Mouse (Mus musculus): Measurements from ENCODE around the gene Nkapd1.

Nkapd1 gene

GRCm38 (mm10) chr9:50602055-50602845, 15.0 kb downstream of the Nkapd1 start:
- DNase-seq (ENCODE audit: low spot score in 2 of 2) = no peak

- DNase-seq (ENCODE audit: low spot score in 2 of 2) = no peak
Measured at GRCm38 (mm10) chr9:50601536-50601935, 15.7 kb downstream of the Nkapd1 start.

DNA sequence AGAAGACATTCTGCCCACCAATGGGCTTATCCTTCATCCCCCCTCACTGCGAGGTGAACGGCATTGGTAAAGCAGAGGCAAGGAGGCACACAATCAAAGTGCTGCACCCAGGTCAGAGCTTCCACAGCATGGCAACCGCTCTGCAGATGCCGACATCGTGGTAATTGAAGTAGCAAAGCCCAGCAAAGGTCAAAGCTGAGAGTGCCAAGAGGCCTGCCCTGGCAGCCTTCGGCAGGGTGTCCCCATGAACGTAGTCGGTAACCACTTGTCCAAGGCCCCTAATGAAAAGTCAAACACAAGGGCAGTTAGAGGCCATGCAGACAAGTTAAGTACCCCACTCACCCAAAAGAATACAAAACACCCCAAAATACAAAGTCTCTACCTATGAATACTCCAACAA, 20.3 kb downstream of the Nkapd1 start:
- DNase-seq (ENCODE audit: low spot score in 2 of 2) = no peak

GRCm38 (mm10) chr9:50594794-50595417, 22.4 kb downstream of the Nkapd1 start:
- no peak for DNase-seq (ENCODE audit: low spot score in 2 of 2)

DNA sequence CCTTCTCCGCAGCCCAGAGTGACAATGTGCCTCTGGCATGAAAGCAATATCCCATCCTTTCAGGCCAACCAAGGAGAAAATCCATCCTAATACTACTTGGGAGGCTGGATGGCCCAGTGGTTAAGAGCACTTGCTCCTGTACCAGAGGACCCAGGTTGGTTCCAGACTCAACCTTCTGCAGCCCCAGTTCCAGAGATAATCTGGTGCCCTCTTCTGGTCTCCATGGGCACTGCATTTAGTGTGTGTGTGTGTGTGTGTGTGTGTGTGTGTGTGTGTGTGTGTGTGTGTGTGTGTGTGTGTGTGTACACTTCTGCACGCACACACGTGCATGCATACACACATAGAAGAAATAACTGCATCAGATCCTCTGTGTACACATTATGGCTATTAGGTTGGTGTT, 23.7 kb downstream of the Nkapd1 start:
- DNase-seq (ENCODE audit: low spot score in 2 of 2) = no peak

- no peak for DNase-seq (ENCODE audit: low spot score in 2 of 2)
Measured at GRCm38 (mm10) chr9:50592955-50593354, 24.3 kb downstream of the Nkapd1 start.

DNA sequence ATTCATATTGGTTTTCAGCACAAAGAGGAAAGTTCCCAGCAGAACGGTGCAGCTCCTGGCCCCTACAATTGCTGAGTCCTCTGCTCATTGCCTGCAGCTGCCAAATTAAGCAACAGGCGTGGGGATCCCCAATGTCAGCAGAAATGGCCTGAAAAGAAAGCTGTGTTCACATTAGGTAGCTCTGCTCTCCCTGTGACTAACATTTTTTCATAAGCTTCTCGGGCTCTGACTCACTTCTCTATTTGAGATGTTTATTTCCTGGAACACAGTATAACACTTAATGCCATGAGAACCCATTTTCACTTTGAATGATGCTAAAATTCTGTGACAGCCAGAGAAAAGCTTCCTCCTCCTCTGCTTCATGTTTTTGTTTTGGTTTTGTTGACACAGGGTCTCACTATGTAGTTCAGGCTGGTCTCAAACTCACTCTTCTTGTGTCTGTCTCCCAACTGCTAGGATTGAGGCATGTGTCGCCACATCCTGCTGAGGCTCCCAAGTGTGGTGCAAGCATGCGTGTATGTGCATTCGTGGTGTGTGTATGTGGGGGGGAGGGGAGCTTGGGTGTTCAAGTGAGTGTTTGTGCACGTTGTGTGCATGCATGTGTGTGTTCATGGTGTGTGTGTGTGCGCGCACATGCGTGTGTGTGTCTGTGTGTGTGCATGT, 26.3 kb downstream of the Nkapd1 start:
- no peak for DNase-seq (ENCODE audit: low spot score in 2 of 2)

- no peak for DNase-seq (ENCODE audit: low spot score in 2 of 2)
Measured at GRCm38 (mm10) chr9:50586955-50587354, 30.3 kb downstream of the Nkapd1 start.

- no peak for DNase-seq (ENCODE audit: low spot score in 2 of 2)
Measured at GRCm38 (mm10) chr9:50585145-50585818, 32.0 kb downstream of the Nkapd1 start.

GRCm38 (mm10) chr9:50580370-50580769, 36.9 kb downstream of the Nkapd1 start:
- no peak for DNase-seq (ENCODE audit: low spot score in 2 of 2)

DNA sequence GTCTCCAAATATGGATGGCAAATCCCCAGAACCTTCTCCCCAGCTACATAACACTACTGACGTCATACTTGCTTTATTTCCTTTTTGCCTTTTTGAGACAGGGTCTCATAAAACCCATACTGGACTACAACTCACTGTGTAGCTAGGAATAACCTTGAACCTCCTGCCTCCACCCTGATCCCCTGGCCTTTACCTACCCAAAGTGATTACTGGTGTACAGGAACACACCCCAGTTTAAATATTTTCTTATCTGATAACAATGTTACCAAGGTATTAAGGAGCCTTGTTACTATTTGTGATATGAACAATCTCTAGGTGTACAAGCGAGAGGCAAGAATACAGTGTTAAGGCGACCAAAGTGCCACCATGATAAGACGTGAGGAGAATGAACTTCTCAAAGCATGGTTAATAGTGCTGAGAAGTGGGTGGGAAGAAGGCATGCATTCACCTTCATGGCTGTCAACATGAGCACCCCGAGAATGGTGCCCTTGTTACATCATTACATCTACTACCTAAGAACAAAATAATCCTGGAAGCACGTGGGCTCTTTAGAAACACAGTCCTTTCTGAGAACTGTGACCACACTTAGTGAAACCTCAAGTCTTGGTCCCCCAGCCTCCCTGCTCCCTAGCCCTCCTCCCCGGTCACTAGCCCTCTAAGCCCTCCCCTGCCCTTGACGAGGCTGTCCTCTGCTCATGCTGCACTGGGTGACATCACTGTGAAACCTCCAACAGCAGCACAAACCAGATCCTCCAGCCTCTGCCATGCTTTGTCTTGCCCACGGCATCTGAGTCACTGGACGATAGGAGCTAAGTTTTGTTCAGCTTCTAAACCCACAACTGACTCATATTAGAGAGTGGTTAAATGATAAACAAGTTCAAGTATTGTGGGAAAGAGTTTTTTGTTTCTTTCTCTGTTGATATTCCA, 47.4 kb downstream of the Nkapd1 start:
- DNase-seq (ENCODE audit: low spot score in 2 of 2) = no peak

- no peak for DNase-seq (ENCODE audit: low spot score in 2 of 2)
Measured at GRCm38 (mm10) chr9:50567881-50568280, 49.4 kb downstream of the Nkapd1 start.

DNA sequence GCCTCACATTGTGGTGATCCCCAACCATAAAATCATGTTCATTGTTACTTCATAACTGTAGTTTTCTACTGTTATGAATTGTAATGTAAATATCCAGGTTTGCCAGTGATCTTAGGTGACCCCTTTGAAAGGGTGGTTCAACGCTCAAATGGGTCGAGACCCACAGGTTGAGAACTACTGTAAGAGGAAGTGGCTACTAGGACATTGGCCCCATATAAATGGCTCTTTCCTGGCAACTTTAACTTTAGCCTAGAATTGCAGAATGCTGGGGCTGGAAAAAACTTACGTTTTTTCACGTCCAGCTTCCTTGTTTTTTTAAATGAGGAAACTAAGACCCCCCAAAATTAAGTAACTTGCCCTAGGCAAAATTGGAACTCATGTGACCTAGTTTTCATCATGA, 49.9 kb downstream of the Nkapd1 start:
- DNase-seq (ENCODE audit: low spot score in 2 of 2) = no peak

GRCm38 (mm10) chr9:50565940-50566339, 51.3 kb downstream of the Nkapd1 start:
- DNase-seq (ENCODE audit: low spot score in 2 of 2) = no peak

DNA sequence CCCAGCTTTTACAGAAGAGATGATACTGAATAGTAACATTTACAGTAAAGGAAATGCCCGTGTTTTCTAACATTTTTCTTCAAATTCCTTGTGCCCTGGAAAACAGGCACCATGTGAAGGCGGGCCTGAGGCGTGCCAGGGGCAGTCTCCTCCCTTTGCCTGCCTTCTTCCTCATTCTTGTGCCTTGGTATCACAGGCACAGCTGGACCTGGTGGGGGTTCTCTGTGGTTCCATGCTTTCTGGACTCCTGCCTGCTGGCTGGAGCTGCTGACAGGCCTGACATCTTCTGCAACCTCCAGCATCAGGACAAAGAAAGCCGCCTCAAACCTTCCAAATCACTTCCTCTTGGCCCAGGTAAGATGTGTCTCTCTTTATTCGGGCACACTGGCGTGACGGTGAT, 52.1 kb downstream of the Nkapd1 start:
- DNase-seq (ENCODE audit: low spot score in 2 of 2) = no peak

- DNase-seq (ENCODE audit: low spot score in 2 of 2) = no peak
Measured at GRCm38 (mm10) chr9:50561918-50562360, 55.3 kb downstream of the Nkapd1 start.

GRCm38 (mm10) chr9:50561145-50561917, 55.9 kb downstream of the Nkapd1 start, which contains the start of gene Tex12:
Gene Tex12 (minus strand): TSS chr9:50561325.
- DNase-seq (ENCODE audit: low spot score in 2 of 2) = no peak

Data from right cerebral cortex, adult 2 months (tissue).